Mouse (Mus musculus): ENCODE measurements around the gene Atg9a.

DNA sequence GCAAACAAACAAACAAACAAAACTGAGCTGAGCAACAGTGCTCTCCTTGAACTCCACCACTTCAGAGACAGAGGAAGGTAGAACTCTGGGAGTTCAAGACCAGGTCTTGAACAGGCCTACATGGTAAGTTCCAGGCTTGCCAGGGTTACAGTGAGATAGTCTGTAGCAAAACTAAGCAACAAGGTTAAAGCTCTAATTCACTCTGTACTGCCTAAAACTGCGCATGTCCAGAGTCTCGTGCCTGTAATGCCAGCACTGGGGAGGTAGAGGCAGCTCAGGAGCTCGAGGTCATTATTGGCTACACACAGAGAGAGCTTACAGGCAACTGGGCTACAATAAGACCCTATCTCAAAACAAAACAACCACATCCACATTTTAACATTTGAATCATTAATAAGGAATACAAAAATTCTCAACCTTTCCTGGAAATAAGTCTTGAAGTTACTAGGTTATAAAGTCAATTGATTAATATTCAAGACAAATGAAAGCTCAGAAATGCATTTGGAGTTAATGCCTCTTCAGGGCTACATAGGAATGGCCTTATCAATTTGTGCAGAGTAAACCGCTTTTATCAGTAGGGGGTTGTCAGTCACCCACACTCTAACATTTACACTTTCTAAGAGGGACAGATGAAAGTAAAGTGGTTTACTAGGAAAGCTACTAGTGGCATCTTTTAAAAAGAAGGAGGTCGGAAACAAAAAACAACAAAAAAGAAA is 32.3 kb downstream of the Atg9a start:
- no peak for TF ChIP-seq CTCF (IDR thresholded peaks at IDR 0.05; ENCODE audit: low read depth, low read length)
- no peak for TF ChIP-seq EP300 (IDR thresholded peaks at IDR 0.05; ENCODE audit: insufficient read depth, low read depth, low read length)

Measured in ES-Bruce4 (cell line).